25 mouse cellular contexts compared by ENCODE assay signal in the genomic region with DNA sequence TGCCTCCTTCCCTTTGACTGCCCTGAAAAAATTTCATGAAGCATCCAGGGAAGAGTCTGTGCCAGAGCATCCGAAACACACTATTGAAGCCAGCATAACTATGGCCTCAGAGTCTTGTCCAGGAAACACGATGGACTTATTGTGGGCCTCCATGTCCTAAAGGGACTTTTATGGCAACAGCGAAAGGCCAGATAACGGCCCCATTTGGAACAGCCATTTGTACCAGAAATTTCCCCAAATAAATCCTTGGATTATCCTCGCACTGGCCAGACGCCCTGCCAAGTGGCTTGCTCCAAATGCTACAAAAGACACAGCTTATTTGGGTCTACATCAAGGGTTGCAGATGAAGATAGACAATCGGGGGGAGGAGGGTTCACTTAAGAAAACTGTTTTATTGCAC. TPM values are rescaled to one million over a fixed set of nuclear protein-coding genes. Genes with fewer than 3 reads are reported as not detected.
DNase-seq lines count a peak whose midpoint lies in the region; ATAC-seq and TF ChIP-seq lines count a peak whose summit lies in the region.
"Had no signal": no experiment of that assay in that cellular context is flagged by ENCODE, and none has a peak within 500 bp of the region (broad histone marks: within the 10 kb centered on the region; RNA-seq: fewer than 3 reads in every experiment).

No protein-coding gene starts in this region.

- intact Hi-C loops in gastrocnemius, adult 2 months (cut with DNase I), result no loop called here
- intact Hi-C loops in heart, postnatal 25 days (cut with DNase I), result no loop called here

- H3K4me3 ChIP-seq in lung, postnatal 0 days (ENCODE audit: low read depth, low read length), result no peak overlapping the region
- H3K4me3 ChIP-seq in gastrocnemius, adult 2 months, result no peak overlapping the region
- no peak overlapping the region for H3K4me3 ChIP-seq in forebrain, embryonic 15.5 days
- H3K4me3 ChIP-seq: limb, embryonic 12.5 days; midbrain, embryonic 12.5 days had no signal

- H3K4me2 ChIP-seq in lung, postnatal 0 days (replicated peaks; ENCODE audit: low read depth, low read length), result no peak overlapping the region
- H3K4me2 ChIP-seq in forebrain, embryonic 15.5 days (replicated peaks), result no peak overlapping the region
- H3K4me2 ChIP-seq: limb, embryonic 12.5 days; midbrain, embryonic 12.5 days had no signal

- no peaks in the 10 kb centered on the region for H3K36me3 ChIP-seq in lung, postnatal 0 days (ENCODE audit: insufficient read depth, low read length)
- no peaks in the 10 kb centered on the region for H3K36me3 ChIP-seq in forebrain, embryonic 15.5 days
- H3K36me3 ChIP-seq: G1E; limb, embryonic 12.5 days; midbrain, embryonic 12.5 days had no signal

- no peaks in the 10 kb centered on the region for H3K27me3 ChIP-seq in lung, postnatal 0 days (replicated peaks; ENCODE audit: insufficient read depth, low read length)
- no peaks in the 10 kb centered on the region for H3K27me3 ChIP-seq in forebrain, embryonic 15.5 days
- H3K27me3 ChIP-seq: limb, embryonic 12.5 days; midbrain, embryonic 12.5 days had no signal

- WGBS in lung, postnatal 0 days, result 86% methylated on average over 7 of the region's 7 CpGs
- WGBS in forebrain, embryonic 15.5 days, result 80% methylated on average over 7 of the region's 7 CpGs

- no peak overlapping the region for H3K27ac ChIP-seq in lung, postnatal 0 days (ENCODE audit: low read length)
- peak overlapping the region; percentile 73 for H3K27ac ChIP-seq in gastrocnemius, adult 2 months
- no peak overlapping the region for H3K27ac ChIP-seq in forebrain, embryonic 15.5 days (replicated peaks)
- H3K27ac ChIP-seq: kidney, postnatal 0 days; limb, embryonic 12.5 days; liver, embryonic 14.5 days; midbrain, embryonic 12.5 days had no signal

- ATAC-seq in lung, postnatal 0 days, result no peak
- no peak for ATAC-seq in forebrain, embryonic 15.5 days (replicated peaks)
- ATAC-seq: CD4-positive, CD25-positive, alpha-beta regulatory T cell, adult 4 months; hindbrain, embryonic 16.5 days had no signal

- H3K4me1 ChIP-seq in lung, postnatal 0 days (ENCODE audit: insufficient read depth, low read depth, low read length), result no peaks in the 10 kb centered on the region
- H3K4me1 ChIP-seq in forebrain, embryonic 15.5 days, result no peaks in the 10 kb centered on the region

- no peak overlapping the region for H3K9ac ChIP-seq in lung, postnatal 0 days (replicated peaks; ENCODE audit: low read depth)
- H3K9ac ChIP-seq in forebrain, embryonic 15.5 days (replicated peaks), result no peak overlapping the region
- H3K9ac ChIP-seq: limb, embryonic 12.5 days; liver, embryonic 14.5 days; midbrain, embryonic 12.5 days had no signal

- no peak for TF ChIP-seq CTCF in lung, postnatal 0 days (IDR thresholded peaks at IDR 0.05)
- no peak for TF ChIP-seq CTCF in gastrocnemius, adult 2 months (IDR thresholded peaks at IDR 0.05)

- DNase-seq in gastrocnemius, adult 18-20 months (ENCODE audit: low spot score), result peak; percentile 54
- no peak for DNase-seq in gastrocnemius, postnatal 10 days
- peak; percentile 17 to 31 for DNase-seq in lung, adult 18-20 months
- DNase-seq in lung, postnatal 0 days (ENCODE audit: low spot score), result no peak
- DNase-seq in gastrocnemius, adult 2 months, result peak; percentile 49
- peak; percentile 61 for DNase-seq in heart, postnatal 25 days (ENCODE audit: low spot score)
- no peak for DNase-seq in cerebellum, adult 11 months
- DNase-seq: cerebellum, postnatal 14 days; kidney, adult 11 months; thymus, postnatal 14 days had no signal

- no peaks in the 10 kb centered on the region for H3K9me3 ChIP-seq in lung, postnatal 0 days (ENCODE audit: low read length)
- H3K9me3 ChIP-seq in forebrain, embryonic 15.5 days, result no peaks in the 10 kb centered on the region
- H3K9me3 ChIP-seq: G1E had no signal

- no peak for TF ChIP-seq EP300 in lung, postnatal 0 days (IDR thresholded peaks at IDR 0.05)

RNA-seq across cellular contexts. Expression of gene Cldn24, which starts 37.5 kb away (rescaled TPM):
- not detected for total RNA-seq in gastrocnemius, adult 18-20 months (2021)
- not detected for total RNA-seq in gastrocnemius, postnatal 10 days (2021)
- polyA plus RNA-seq in lung, postnatal 0 days (2015; fragmentation: Nextera tagmentation; extraction: Ambion mirVana), result not detected in 2 replicates
- not detected for total RNA-seq in gastrocnemius, adult 2 months (2021)
- not detected for total RNA-seq in heart, postnatal 25 days (2021)
- polyA plus RNA-seq in forebrain, embryonic 15.5 days (2015; fragmentation: Nextera tagmentation; extraction: Ambion mirVana), result not detected in 2 replicates
- total RNA-seq: adrenal gland, postnatal 4 days; layer of hippocampus, adult 8-10 months; left cerebral cortex, adult 18-20 months had no signal
- polyA plus RNA-seq: CD4-positive, CD25-positive, alpha-beta regulatory T cell, adult 4 months; forebrain, embryonic 11.5 days; G1E; heart, embryonic 16.5 days; hindbrain, embryonic 16.5 days; kidney, postnatal 0 days; limb, embryonic 12.5 days; liver, embryonic 14.5 days; midbrain, embryonic 12.5 days; neural tube, embryonic 14.5 days; stomach, embryonic 14.5 days had no signal

RNA-seq across cellular contexts. Expression of gene Cldn22, which starts 39.8 kb away (rescaled TPM):
- total RNA-seq in gastrocnemius, adult 18-20 months (2021), result under 1 TPM; 0.69 to 0.84 TPM
- under 1 TPM in 1 of 2 experiments, not detected in 1; 0.23 TPM for total RNA-seq in gastrocnemius, postnatal 10 days (2021)
- polyA plus RNA-seq in lung, postnatal 0 days (2015; fragmentation: Nextera tagmentation; extraction: Ambion mirVana), result not detected in 2 replicates
- under 1 TPM; 0.31 TPM for total RNA-seq in gastrocnemius, adult 2 months (2021)
- not detected for total RNA-seq in heart, postnatal 25 days (2021)
- polyA plus RNA-seq in forebrain, embryonic 15.5 days (2015; fragmentation: Nextera tagmentation; extraction: Ambion mirVana), result not detected in 2 replicates
- total RNA-seq: adrenal gland, postnatal 4 days had no signal
- polyA plus RNA-seq: CD4-positive, CD25-positive, alpha-beta regulatory T cell, adult 4 months; forebrain, embryonic 11.5 days; G1E; heart, embryonic 16.5 days; hindbrain, embryonic 16.5 days; kidney, postnatal 0 days; limb, embryonic 12.5 days; liver, embryonic 14.5 days; midbrain, embryonic 12.5 days; neural tube, embryonic 14.5 days; stomach, embryonic 14.5 days had no signal

Comparison
In these comparisons a context has a peak if more than half of its experiments do, and no peak if none do; other contexts are left out.
1. DNase-seq: peak in gastrocnemius, adult 18-20 months (single experiment), lung, adult 18-20 months (2 of 2), gastrocnemius, adult 2 months (single experiment) and heart, postnatal 25 days (single experiment); none in gastrocnemius, postnatal 10 days (single experiment), lung, postnatal 0 days (single experiment) and cerebellum, adult 11 months (single experiment).